Mouse (Mus musculus): ENCODE data around the gene Slc5a11.

Slc5a11 gene

DNA sequence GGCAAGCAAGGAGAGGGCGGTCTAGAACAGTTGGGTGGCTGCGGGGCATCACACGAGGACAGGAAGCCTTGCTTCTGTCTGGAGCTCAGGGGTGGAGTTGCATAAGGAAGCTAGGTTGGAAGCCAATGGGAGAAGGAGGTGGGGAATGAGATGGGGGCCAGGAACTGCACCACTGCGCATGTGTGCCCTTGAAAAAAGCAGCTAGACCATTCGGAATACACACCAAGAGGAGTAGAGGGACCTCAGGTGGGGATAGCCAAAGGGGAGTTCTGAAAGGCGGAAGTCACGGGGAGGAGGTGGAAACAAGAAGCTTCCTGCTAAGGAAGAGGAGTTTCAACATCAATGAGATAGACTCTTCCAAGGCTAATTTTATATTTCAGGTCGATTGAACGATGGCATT lies 13.9 kb upstream of the Slc5a11 start:
- in situ Hi-C loops (cut with MboI; ENCODE audit: low pct_unique_long_range_greater_than_20kb in 1 of 2, low sequenced_read_pairs in 2 of 2, unreplicated experiment in 1 of 2) = no loop called here

DNA sequence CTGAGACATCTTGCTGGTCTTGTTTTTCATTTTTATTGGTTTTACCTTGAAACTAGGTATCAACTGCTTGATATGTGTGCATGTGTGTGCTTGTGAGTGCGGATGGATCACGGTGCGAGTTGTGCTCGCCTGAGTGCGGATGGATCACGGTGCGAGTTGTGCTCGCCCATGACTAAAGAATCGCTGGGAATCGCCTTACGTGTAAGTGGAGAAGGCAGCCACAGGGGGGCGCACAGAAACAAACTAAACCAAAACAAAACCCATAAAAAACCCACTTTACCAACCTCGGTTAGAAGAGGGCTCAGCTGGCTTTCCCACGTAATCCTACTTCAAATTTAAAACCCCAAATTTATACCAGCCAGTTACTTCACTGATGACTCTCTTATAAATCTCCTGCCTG lies 9.3 kb upstream of the Slc5a11 start:
- in situ Hi-C loops (cut with MboI; ENCODE audit: low pct_unique_long_range_greater_than_20kb in 1 of 2, low sequenced_read_pairs in 2 of 2, unreplicated experiment in 1 of 2) = loop anchor here (5.0 kb wide), 2 partner anchors 257 to 262 kb away; partner anchors contain the start of gene Aqp8 (in 1 of the 2)

DNA sequence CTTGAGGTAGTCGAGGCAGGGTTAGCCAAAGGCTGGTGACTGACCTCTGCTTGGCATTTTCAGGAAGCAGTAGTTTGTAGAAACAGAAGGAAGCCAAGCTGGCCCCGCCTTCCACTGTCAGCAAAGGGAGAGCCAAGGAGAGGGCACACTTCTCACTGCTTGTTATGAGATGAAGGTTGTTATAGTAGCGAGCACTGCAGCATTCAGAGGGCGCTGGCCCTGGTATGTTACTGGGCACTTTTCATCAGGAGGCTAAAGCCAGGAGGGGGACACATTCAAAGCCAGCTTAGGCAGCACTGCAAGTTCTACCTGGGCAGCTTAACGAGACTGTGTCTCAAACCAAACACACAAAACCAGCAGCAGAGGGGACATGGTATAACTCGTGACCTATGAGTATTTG lies 7.0 kb upstream of the Slc5a11 start:
- in situ Hi-C loops (cut with MboI; ENCODE audit: low pct_unique_long_range_greater_than_20kb in 1 of 2, low sequenced_read_pairs in 2 of 2, unreplicated experiment in 1 of 2) = loop anchor here (5.0 kb wide), 2 partner anchors 255 to 260 kb away; partner anchors contain the start of gene Aqp8 (in 1 of the 2)

DNA sequence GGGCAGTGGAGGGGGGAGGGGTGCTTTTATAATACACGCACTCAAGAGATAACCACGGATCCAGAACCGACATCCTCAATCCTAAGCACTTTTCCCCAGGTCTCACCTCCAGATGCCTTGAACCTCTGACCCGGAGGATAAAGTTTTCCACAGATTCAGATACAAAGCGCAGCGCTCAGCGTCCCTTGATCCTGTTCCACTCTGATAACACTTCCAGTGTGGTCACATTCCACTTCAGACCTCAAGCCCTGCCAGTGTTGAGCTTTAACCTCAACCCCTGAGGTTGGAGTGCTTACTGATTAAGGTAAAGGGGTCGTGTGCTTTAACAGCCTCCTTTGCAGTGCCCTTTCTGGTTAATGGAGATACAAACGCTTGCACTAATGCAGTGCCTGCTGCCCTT lies 4.7 kb upstream of the Slc5a11 start:
- in situ Hi-C loops (cut with MboI; ENCODE audit: low pct_unique_long_range_greater_than_20kb in 1 of 2, low sequenced_read_pairs in 2 of 2, unreplicated experiment in 1 of 2) = loop anchor here (5.0 kb wide), 2 partner anchors 252 to 257 kb away; partner anchors contain the start of gene Aqp8 (in 1 of the 2)

DNA sequence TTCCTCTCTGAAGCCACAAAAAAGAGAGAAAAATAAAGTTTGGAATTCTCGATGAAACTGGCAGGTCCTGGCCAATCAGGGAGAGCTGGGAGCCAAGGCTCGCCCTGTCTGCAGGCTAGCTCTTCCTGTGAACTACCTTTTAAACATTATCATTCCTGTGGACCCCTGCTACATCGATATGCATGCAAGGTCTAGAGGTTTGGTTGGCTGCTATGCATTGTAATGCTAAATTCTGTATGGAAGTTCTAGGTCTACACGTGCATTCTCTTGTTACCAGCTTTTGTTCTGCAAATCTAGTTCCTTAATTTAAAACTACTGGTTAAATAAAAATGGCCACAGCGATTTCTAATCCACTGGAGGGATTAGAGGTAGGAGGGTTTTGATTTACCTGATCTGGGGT lies 3.1 kb upstream of the Slc5a11 start:
- in situ Hi-C loops (cut with MboI; ENCODE audit: low pct_unique_long_range_greater_than_20kb in 1 of 2, low sequenced_read_pairs in 2 of 2, unreplicated experiment in 1 of 2) = no loop called here

DNA sequence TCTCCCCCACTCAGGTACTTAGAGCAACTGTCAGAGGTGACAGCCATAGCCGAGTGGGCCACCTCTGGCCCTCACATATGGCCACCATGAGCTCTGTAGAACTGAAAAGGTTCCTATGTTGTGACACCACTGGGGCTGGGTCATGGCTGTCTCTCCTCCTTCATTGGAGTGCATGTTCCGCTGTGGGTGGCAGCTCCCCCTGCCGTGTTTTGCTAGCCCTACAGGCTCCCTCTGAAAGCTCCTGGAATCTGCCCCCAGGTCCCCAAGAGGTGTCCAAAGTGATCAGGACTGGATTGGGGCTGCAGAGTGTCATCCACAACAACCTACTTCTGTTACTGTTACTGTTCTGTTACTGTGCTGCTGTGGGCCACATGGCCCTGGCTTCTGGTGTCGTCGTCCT lies 2.3 kb upstream of the Slc5a11 start:
- in situ Hi-C loops (cut with MboI; ENCODE audit: low pct_unique_long_range_greater_than_20kb in 1 of 2, low sequenced_read_pairs in 2 of 2, unreplicated experiment in 1 of 2) = no loop called here

DNA sequence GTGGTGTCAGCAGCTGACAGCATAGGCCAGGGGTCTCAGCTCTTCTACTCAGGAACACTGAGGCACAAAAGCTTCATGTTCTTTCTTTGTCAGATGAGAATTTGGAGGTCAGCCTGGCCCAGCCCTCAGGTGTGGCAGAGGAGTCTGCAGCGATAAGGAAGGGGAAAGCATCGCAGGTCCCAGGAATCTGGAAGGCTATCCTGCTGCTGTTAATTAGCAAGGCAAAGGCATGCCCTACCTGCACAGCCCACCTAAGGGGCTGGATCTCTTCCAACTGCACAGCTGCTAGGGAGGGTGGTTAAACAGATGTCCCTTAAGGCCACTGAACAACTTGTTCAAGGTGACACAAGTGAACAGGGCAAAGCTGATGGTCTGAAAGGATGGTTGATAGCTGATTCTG lies 558 bp downstream of the Slc5a11 start:
- in situ Hi-C loops (cut with MboI; ENCODE audit: low pct_unique_long_range_greater_than_20kb in 1 of 2, low sequenced_read_pairs in 2 of 2, unreplicated experiment in 1 of 2) = no loop called here

DNA sequence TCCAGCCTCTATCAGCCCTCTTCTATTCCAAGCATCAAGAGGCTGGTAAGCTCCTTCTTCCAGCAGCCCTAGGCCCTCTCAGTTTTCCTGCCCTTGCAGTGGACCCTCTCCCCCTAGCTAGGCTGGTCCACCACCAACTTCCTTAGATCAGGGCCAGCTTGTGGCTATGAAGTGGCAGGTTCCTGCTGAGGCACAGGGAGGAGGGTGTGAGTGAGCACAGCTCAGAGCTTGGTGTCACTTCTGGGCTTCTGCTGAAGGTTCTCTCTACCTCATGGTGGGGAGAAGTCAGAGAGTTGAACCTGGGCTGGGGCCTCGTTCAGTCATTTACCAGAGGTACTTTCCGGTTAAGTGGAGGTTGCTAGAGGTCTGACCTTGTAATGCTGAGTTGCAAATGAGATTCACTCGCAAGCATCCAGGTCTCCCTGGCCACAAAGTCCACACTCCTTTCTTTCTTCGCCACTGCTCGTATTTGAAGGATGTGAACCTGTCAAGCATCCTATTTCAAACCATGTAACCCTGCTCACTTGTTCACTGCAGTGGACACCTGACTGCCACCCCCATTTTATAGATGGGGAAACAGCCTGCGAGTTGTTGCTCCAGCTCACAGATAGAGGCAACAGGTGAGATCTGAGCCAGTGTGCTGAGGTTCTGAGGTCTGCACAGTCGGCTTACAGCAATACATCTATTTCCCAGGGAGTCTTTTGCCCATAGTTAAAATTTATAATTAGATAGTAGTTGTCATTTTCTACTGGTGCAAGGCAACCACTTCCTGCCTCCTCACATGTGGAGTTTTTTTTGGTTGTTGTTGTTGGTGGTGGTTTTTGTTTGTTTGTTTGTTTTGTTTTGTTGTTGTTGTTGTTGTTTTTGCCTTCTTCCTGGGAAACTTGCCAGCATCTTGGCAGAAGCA lies 3.1 kb downstream of the Slc5a11 start:
- in situ Hi-C loops (cut with MboI; ENCODE audit: low pct_unique_long_range_greater_than_20kb in 1 of 2, low sequenced_read_pairs in 2 of 2, unreplicated experiment in 1 of 2) = no loop called here

DNA sequence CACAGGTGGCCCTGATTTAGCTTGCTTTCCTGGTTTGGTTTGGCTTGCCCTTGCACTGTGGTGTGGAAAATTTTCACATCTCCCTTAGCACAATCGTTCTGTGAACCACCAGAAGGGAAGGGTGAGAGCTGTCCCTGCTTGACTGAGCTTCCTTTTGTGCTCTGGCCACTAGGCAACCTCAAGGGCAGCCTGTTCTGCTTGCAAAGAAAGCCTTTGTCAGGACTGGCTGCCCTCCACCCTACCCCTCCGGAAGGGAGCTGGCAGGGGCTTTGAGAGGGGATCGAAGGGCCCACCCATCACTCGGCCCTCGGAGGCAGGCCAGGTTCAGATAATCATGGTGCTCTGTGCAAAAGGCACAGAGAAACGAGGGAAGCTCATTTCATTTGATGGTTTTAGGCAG lies 4.0 kb downstream of the Slc5a11 start:
- in situ Hi-C loops (cut with MboI; ENCODE audit: low pct_unique_long_range_greater_than_20kb in 1 of 2, low sequenced_read_pairs in 2 of 2, unreplicated experiment in 1 of 2) = no loop called here

DNA sequence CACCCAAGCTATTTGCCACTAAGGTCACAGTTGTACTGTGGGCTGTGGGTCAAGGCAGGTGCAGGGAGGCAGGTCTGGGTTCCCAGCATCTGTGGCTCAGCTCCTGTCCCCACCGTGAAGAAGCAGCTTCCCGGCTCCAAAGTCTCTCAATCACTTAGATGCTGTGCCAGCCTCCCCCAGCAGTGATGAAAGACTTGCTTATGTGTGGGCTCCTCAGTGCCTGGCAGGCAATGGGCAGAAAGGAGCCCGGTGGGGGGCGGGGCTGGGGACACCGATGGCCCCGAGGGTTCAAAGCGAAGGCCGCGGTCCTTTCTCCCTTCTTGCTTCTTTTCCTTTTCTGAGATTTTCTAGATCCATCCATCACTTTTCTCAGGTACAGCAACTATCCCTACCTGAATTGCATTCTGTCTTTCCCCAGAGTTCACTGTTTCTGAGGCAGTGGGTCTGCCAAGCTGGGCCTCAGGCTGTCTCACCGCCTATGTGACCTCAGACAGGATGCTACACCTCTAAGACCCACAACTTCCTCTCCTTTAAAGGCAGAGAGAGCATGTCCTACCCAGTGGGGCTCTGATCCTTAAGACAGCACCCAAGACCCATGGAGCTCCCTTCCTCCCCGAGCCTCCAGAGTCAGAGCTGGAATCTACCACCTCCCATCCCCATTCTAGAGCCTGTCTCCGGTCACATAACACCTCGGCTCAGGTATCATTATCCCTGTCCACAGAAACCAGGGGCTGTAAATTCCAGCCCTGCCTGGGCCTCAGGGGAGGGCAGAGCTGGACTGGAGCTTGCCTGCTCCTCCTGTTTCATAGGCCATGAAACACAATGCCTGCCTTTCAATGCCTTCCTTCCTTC lies 5.4 kb downstream of the Slc5a11 start:
- in situ Hi-C loops (cut with MboI; ENCODE audit: low pct_unique_long_range_greater_than_20kb in 1 of 2, low sequenced_read_pairs in 2 of 2, unreplicated experiment in 1 of 2) = no loop called here

DNA sequence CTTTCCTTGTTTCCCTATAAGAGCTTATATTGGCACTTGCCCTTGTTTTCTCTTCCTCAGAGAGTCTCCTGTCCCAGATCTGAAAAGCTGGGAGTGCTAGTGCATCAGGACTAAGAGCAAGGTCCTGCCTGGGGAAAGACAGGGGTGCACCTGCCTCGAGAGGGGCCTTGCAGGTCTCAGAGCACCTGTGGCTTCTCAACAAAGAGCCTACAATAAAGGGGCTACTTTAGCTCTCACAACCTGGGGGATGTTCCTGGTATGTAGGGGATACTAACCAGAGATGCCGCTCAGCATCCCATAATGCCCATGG lies 6.0 kb downstream of the Slc5a11 start:
- in situ Hi-C loops (cut with MboI; ENCODE audit: low pct_unique_long_range_greater_than_20kb in 1 of 2, low sequenced_read_pairs in 2 of 2, unreplicated experiment in 1 of 2) = no loop called here

DNA sequence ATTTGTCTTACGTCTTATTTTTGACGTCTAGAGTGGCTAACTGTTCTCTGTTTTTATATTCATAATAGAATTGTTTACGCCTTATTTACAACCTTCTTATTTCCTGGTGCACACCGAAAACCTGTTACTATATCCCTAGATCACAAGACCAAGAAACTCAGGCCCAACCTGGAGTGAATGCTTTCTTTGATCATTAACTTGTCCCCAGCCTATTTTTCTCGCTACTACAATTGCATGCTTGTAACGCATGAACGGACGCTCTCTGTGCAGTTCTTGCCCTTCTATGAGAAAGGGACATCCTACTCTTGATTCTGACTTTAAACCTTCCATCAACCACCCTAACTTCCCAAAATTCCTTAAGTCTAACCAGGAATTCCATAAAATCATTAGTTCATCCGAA lies 9.5 kb downstream of the Slc5a11 start:
- in situ Hi-C loops (cut with MboI; ENCODE audit: low pct_unique_long_range_greater_than_20kb in 1 of 2, low sequenced_read_pairs in 2 of 2, unreplicated experiment in 1 of 2) = no loop called here

DNA sequence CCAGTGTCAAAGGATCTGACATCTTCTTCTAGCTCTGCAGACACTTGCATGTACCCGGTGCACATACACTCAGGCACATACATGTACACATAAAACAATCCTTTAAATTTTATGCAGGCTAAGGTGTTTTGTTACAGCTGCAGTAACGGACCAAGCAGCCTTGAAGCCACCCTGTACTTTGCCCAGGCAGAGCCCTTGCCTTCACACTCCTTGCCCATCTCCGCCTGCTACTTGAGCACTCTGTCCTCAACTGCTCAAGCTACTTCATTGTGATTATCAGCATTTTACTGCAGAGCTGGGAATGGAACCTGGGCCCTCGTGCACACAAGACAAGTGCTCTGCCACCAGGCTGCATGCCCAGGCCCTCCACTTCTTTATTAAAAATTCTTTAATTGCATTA lies 10.6 kb downstream of the Slc5a11 start:
- in situ Hi-C loops (cut with MboI; ENCODE audit: low pct_unique_long_range_greater_than_20kb in 1 of 2, low sequenced_read_pairs in 2 of 2, unreplicated experiment in 1 of 2) = no loop called here

DNA sequence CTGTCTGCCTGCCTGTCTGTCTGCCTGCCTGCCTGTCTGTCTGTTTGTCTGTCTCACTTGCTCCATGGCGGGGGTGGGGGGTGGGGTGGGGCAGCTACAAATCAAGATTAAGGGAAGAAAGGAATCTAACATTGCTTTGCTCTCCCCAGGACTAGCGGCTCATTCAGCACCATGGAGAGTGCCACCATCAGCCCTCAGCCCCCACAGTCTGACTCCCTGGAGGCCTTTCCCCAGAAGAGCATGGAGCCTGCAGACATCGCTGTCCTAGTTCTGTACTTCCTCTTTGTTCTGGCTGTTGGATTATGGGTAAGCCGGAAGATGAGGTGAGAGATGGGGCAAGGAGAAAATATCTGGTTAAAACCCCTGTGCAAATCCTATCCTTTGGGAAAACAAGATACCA lies 20.9 kb downstream of the Slc5a11 start:
- in situ Hi-C loops (cut with MboI; ENCODE audit: low pct_unique_long_range_greater_than_20kb in 1 of 2, low sequenced_read_pairs in 2 of 2, unreplicated experiment in 1 of 2) = no loop called here

DNA sequence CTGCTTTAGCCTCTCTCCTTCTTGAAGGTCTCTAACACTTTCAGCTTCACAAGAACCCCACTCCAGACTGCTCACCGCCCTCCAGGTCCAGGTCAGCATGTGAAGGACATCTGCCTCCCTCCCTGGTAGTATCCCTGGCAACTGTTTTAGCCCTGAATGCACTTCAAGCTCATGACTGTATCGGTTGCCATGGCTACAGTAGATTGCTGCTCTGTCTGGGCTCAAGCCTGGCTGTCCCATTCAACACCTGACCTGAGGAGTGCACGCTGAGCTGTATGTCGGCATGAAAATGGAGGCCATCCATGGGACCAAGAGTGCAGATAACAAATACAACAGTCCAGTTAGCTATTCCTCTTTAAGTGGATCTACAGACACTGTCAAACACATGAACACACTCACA lies 24.0 kb downstream of the Slc5a11 start:
- in situ Hi-C loops (cut with MboI; ENCODE audit: low pct_unique_long_range_greater_than_20kb in 1 of 2, low sequenced_read_pairs in 2 of 2, unreplicated experiment in 1 of 2) = no loop called here

DNA sequence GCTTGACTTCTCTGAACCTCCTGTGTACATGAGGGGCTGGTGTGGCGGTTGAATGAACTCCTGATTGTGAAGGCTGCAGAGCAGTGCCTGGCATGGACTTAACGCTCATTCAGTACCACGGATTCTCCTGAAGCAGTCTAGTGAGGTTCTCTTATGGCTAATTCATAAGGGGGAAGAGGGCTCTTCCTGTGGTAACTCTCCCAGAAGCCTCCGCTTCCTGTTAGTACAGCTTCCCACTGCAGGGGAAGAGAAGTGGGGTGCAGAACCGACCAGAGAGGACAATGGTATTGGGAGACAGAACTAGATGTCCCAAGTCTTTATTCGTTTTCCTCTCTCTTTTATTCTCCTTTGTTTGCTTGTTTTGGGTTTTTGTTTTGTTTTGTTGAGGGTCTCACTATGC lies 25.5 kb downstream of the Slc5a11 start:
- in situ Hi-C loops (cut with MboI; ENCODE audit: low pct_unique_long_range_greater_than_20kb in 1 of 2, low sequenced_read_pairs in 2 of 2, unreplicated experiment in 1 of 2) = no loop called here

DNA sequence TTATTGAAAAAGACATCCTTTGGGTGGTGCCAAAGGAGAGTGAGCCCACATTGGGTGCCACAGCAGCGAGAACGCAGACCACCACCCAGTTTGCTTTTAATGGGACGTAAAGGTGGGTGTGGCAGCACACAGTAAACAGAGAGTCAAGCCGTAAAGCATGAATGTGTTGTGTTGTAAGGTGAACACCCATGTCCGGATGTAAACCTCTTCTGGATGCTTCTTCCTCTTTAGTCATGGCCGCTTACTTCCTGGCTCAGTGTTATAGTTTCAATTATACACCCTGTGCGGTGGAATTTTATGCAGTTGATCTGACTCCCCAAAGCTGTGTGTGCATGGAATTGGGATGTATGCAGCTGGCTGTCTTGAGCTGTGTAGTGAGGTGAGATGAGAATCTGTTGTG lies 27.7 kb downstream of the Slc5a11 start:
- in situ Hi-C loops (cut with MboI; ENCODE audit: low pct_unique_long_range_greater_than_20kb in 1 of 2, low sequenced_read_pairs in 2 of 2, unreplicated experiment in 1 of 2) = no loop called here

DNA sequence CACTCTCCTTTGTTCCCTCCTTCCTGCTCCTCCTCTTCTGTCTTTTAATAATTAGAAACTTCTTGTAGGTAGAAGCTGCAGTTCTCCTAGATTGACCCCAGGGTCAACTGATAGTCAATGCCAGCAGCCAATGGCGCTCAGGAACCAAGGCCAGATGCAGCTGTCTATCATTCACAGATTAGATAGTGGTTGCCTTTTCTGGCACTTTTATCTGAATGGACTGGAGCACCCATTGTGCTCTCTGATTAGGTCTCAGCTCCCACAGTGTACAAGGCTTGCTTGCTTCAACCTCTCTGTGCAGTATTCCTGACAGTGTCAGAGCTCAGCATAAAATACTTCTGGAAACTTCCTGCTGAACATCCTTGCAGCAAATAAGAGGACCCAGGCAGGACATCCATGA lies 30.3 kb downstream of the Slc5a11 start:
- in situ Hi-C loops (cut with MboI; ENCODE audit: low pct_unique_long_range_greater_than_20kb in 1 of 2, low sequenced_read_pairs in 2 of 2, unreplicated experiment in 1 of 2) = no loop called here

DNA sequence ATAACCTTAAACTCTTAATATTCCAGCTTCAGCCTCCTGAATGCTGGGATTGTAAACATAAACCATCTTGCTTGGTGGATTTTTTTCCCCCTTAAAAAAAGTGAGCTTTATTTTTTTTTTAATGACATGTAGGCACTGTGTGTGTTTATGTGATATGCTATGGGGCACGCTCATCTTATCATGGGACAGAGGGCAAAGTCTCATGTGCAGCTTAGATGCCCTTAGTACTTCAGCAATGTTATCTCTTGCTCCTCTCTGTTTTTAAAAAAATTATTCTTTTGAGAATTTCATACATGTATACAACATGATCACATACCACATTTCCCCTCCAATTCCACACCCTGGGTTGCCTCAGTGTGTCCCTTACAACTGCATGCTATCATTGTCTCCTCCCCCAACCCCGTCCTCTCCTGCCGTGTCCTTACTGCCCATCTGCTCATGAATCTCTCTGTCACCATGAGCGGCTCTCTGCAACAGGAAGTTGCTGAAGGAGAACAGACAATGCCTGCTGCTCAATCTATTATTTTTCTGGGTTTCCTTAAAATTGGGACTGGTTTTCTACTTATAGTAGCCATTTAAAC lies 32.0 kb downstream of the Slc5a11 start:
- in situ Hi-C loops (cut with MboI; ENCODE audit: low pct_unique_long_range_greater_than_20kb in 1 of 2, low sequenced_read_pairs in 2 of 2, unreplicated experiment in 1 of 2) = no loop called here

All from mouse embryonic stem cell (cell line).